Mouse (Mus musculus): Measurements from ENCODE around the gene Sh2b2. TPM values are rescaled to one million over a fixed set of nuclear protein-coding genes. Genes with fewer than 3 reads are reported as not detected.

Sh2b2 gene
- 2.0 and 3.1 TPM in 2 replicates for polyA plus RNA-seq (2015; fragmentation: Nextera tagmentation; extraction: Ambion mirVana)

DNA sequence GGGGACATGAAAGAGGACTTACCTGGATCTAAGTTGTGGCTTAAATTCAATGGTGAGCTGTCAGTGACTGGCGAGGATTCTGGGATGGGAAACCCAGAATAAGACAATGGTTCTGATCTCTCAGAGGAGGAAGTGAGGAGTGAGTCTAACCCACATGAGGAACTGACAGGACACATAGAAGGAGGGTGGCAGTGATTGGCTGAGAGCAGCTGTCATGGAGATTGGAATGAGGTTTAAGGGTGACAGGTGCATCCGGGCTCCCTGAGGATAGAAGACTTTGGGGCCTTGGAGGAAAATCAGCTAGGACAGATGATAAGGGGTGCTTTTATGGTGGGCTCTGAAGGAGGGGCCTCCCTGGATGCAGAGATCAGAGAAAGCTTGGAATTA lies at the start of gene Sh2b2:
TSS of gene Sh2b2 (minus strand) at position 105 of the 387 bp plus-strand sequence.

DNA sequence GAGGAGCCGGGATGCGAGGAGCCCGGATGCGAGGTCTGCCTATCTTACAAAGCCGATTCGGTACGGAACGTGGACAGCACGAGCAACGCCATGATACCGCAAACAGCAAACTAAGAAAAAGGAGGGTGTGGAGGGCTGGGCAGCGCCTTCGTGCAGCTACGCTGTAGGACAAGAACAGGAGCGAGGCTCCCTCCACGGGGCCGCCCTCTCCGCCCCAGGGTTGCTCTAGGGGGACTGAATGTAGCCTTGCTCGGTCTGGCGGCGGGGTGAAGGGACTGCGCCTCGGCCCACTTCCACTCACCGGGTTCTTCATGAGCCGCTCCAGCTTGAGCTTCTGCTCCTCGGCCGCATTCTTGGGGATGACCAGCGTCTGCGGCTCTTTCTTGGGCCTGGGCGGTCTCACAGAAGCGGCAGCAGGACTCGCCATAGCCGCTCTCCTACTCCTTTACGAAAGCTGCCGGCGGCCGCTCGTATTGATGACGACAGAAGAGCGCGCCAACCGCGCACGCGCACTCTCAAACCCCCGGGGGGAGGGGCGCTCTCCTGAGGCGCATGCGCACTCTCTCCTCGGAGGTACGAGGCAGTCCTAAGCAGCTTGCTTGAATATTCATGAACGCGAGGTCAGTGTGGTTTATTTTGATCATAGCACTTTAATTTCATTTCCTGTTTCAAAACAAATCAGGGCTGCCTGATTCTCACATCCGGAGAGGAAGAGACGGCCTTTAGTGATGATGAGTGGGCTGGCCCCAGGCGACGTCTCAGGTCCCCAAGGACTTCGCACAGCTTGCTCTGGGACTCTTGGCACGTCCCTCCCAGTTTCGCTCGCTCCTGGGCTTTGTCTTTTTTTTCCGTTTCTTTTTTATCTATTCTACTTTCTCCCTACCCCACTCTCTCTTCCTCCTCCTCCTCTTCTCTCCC lies 47.6 kb downstream of the Sh2b2 start, which contains the start of gene Prkrip1:
TSS of gene Prkrip1 (minus strand) at position 490 of the 918 bp plus-strand sequence.

DNA sequence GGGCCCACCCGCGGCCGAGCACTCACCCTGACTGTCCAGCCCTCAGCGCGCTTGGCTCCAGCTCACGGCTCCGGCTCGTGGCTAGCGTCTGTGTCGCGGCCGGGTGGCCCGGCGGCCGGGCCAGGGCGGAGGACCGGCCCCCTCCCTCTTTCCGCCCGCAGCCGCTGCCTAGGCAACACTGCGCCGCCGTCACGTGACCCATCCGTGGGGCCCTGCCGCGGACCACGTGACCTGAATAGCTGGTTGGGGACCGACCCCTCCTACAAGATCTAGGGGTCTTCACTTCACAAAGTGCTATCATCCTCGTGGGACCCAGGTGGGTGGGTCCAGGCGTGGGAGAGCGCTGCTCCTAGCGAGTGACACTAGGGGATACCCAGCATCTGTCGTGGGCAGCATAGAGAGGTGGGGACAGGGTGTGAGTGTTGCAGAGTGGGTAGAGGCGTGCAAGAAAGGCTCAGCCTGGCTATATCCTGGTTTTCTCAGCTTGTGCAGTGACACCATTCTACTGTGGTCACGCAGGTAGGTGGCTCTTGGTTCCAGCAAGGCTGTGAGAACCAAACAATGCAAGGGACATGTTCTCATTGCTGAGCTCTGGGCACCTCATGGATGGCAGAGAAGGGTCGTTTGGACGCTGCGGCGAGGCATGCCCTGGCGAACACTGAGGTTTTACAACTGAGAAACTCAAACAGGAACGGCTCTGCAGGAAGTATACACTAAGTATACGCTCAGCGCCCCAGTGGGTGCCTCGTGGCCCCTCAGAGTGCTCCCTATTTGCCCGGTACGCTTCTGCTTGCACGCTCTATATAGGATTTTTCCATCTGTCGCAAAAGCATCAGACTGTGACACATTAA lies 75.6 kb downstream of the Sh2b2 start, which contains the start of gene Orai2:
TSS of gene Orai2 (minus strand) at position 202 of the 851 bp plus-strand sequence.

Other genes with a start within 250 kb of the Sh2b2 start
- gene Upk3b, start 208.1 kb downstream of the Sh2b2 start, polyA plus RNA-seq (2015; fragmentation: Nextera tagmentation; extraction: Ambion mirVana), result 28.8 and 32.7 TPM in 2 replicates
- not detected in 2 replicates for gene Upk3bl, start 192.1 kb downstream of the Sh2b2 start, polyA plus RNA-seq (2015; fragmentation: Nextera tagmentation; extraction: Ambion mirVana)
- gene Rasa4, start 162.6 kb downstream of the Sh2b2 start, polyA plus RNA-seq (2015; fragmentation: Nextera tagmentation; extraction: Ambion mirVana), result 5.1 and 5.8 TPM in 2 replicates
- 188 and 203 TPM in 2 replicates for gene Polr2j, start 129.9 kb downstream of the Sh2b2 start, polyA plus RNA-seq (2015; fragmentation: Nextera tagmentation; extraction: Ambion mirVana)
- gene Lrwd1, start 110.5 kb downstream of the Sh2b2 start, polyA plus RNA-seq (2015; fragmentation: Nextera tagmentation; extraction: Ambion mirVana), result 46.2 and 50.8 TPM in 2 replicates
- 17.4 and 18.6 TPM in 2 replicates for gene Alkbh4, start 110.4 kb downstream of the Sh2b2 start, polyA plus RNA-seq (2015; fragmentation: Nextera tagmentation; extraction: Ambion mirVana)
- gene Orai2, start 75.8 kb downstream of the Sh2b2 start, polyA plus RNA-seq (2015; fragmentation: Nextera tagmentation; extraction: Ambion mirVana), result 9.1 and 12.4 TPM in 2 replicates
- 29.3 and 32.6 TPM in 2 replicates for gene Prkrip1, start 47.6 kb downstream of the Sh2b2 start, polyA plus RNA-seq (2015; fragmentation: Nextera tagmentation; extraction: Ambion mirVana)